Mouse (Mus musculus) cerebellum, adult (tissue): ENCODE measurements around the gene Cfap221.

Experiments used
- ATAC-seq: cut with Nextera tagmentation; 2 replicates; pipeline ENCODE4 v1.9.2; 2017; ENCODE audit warnings: mild to moderate bottlenecking, moderate library complexity, mixed read lengths; ENCODE audit not compliant: insufficient number of reproducible peaks, low FRiP score, low TSS enrichment

Gene Cfap221

DNA sequence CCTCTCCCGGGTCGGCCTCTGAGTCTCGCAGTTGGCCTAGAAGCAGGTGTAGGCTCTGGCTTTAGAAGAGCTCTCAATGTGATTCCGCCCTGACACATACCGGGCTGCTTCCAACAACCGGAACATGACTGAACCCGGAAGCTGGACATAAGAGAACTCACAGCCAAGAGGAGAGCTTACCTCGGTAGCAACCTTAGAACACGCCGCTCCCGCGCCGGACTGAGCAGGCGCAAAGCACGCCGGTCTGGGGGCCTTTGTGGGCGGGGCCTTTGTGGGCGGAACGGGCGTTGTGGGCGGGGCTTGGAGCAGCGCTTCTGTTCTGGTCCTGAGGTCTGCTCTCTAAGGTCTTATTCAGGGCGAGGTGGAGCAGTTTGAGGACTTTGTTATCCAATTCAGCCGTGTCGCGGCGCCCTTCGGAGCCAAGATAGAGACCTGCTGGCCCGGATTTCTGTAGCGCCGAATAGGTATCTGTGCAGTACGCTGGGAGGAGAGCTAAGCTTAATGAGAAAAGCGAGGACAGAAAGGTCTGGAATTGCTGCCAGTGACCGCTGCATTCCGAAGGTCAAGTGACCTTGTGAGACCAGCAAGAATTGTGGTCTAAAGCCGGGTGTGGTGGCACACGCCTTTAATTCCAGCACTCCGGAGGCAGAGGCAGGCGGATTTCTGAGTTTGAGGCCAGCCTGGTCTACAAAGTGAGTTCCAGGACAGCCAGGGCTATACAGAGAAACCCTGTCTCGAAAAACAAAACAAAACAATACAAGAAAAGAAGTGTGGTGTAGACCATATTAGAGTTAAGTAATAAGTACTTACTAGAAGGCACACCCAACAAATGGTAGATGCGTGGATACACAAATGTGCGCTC, 83.8 kb downstream of the Cfap221 start, which contains the start of gene Tmem177:
Tmem177 (minus strand) TSS at position 256 of the 862 bp plus-strand sequence.
- ATAC-seq, result peak; percentile 96

DNA sequence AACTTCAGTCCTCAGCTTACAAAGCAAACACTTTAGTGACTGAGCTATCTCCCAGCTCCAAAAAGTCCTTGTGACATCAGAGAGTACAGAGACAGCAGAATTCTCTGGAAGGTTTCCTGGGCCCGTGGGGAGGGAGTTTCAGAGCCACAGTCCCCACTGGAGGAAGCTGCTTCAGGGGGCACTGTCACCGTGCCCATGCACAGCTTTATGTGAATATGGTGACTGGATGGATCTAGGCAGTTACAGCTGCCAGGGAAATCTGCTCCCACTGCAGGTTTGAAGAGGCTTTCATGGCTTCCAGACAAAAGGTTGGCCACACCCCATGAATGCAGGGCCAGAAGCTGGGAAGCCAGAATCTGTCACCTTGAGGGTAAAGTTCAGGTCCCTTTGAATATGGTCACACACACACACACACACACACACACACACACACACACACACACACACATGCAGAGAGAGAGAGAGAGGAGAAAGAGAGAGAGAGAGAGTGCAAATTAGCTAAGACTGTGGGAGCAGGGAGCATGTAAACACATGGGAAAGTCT, 89.8 kb downstream of the Cfap221 start:
- ATAC-seq, result no peak

DNA sequence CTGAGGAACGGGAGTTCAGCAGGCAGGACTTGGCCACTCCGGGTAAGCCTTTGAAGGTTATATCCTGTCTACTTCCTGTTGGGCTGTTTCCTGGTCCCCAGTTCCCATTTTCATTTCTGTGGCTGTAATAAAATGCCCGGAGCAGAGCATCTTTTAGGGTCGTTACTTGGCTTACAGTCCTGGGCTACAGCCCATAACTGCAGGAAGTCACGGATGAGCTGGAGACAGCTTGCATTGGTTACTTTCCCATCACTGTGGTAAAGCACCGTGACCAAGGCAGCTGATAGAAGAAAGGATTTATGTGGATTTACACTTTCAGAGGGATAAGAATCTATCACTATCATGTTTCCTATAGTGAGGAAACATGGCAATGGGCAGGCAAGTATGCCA, 93.8 kb downstream of the Cfap221 start:
- ATAC-seq, result no peak

DNA sequence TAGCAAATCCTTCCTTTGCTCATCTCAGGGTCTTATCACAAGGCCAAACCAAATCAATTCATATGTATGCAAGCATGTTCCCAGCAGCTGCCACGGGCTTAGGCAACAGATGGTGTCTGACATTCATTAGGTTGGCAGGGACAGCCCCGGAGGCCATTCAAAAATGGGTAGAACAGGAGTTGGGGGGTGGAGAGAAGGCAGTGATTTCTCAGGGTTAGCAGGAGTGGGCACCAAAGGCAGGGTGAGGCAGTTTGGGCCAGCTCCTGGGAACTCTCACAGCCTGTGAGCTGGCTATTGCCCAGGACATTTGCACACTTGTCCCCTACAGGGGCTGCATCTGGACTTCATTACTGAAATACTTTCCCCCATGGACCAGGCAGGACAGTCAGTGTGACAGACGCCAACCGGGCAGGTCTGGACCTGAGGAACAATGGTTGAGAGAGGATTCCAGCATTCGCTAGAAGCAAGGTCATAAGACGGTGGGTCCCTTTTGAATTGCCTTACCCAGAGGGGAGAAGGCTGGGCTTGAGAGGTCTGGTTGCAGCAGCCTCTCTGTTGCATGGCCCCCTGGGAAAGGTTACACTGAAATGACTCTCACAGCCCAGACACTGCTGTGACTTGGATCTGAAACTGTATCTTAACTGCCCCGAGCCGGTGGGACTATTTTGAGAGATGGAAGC, 94.3 kb downstream of the Cfap221 start:
- ATAC-seq, result peak; percentile 59

DNA sequence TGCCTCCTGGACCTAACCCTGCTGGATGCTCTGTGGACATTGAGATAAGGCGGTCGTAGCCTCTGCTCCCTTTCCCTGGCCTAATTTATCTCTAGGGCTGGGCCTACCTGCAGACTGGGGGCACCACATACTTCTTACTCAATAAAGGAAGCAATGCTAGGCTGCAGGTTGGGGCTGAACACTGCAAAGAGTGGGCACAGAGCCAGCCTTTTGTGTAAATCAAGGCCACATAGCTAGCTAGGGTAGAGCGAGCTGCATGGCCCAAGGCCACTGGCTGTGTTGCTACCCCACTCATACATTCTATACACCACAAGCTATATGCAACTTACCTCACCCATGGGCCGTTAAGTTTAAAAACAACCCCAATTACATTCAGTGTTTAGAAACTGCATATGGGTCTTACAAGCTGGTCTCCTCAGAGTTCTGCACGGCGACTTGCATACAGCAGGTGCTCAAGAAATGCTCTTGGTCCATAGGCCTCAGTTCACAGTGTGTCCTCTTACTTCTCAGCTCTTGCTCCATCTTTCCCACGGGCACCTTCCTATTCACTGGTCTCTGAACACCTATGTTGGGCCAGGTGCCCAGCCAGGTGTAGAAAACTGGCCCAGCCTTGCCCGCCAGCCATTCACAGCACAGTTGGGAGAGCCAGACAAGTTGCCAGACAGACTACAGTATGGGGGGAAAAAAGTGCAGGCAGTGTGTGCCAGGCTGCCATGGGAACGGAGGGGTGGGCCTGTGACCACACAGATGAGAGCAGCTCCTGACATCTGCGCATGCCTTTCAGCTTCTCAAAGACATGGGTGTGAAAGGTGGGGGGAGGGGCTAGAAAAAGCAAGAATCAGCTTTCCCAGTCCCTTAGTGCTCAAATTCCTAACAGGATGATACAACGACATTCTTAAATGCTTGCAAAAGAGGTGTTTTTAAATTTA, 97.6 kb downstream of the Cfap221 start:
- ATAC-seq, result no peak

DNA sequence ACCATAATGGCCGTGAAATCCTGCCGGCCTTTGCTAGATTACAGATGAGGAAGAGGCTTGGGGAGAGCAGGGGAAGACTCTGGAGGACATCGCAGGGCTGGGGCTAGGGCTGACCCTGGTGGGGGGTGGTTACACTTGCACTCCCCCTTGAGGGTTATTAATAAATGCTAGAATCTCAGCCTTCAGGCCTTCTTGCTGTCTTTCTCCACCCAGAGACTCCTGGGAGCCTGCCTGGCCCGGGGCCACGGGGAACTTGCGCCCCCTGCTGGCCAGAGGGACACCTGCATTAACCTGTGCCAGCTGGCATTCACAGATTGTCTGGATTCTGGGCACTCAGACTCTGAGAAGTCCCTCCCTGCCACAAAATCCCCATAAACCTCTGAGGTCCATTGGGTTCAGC, 102.1 kb downstream of the Cfap221 start:
- ATAC-seq, result 0 out of 2 replicates have a peak, but pooled peaks have one; percentile 23

DNA sequence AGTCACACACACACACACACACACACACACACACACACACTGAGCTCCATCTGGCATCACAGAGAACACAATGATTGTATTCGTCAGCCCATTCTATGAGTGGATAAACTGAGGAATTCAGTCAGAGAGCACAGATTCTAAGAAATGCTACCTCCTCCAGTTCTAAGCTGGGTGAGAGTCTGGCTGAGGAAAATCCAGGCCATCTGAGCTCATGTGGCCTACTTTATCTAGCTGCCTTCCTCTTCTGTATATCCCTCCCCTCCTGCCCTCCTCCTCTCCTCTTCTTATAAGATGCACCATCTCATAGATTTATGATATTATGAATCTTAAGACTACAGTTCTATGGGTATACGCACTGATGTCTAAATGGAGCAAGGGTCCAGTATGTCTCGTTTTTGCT, 103.4 kb downstream of the Cfap221 start:
- no peak for ATAC-seq

DNA sequence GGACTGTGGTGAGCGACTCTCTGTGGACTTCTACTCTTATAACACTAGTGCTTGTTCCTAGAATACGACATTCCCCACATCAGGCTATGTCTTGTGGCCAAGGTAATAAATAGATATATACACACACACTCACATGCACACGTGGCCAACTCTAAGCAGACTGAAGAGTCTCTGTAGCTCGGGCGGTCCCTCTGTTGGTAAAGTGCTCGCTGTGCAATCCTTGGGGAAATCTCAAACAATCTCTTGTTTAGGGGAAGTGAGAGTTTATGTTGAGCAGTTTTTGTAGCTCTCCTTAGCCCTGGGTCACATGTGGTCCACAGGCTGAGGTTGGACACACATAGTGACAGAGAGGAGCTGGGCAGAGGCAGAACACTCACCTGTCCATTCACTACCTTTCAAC, 104.1 kb downstream of the Cfap221 start:
- ATAC-seq, result no peak

DNA sequence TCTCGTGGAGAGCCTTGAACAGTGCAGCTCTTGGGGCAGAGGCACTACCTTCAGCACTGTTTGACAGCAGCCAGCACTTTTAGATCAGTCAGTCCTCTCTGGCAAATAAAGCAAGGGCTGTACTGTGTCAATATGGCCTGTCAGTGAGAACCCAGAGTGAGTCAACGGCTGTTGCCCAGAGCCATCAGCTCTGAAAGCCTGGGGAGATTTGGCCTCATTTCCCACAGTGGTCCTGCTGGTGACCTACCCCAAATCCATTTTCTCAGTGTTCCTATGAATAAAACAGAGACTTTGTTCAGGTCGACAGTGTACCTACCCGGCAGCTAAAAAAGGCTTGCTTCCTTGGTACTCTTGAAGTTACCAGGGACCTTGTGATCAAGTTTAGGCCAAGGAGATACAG, 105.2 kb downstream of the Cfap221 start:
- ATAC-seq, result peak; percentile 17; the same call in 1 of the 2 replicates

DNA sequence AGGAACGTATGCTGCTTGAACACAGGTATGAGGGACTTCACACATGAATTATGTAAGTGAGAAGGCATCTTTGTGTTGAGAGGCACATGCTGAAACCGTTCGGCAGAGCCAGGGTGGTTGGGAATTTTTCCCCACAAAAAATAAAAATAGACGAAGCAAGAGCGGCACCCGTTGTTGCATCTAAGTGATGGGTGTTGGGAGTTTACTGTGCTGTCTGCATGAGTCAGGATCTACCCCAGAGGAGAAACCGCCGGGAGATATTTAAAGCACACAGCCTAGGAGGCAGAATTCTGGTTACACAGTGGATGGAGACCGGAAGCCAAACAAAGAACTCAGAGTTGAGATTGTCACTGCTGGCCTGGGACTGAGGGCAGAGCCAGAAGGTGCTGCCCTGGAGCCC, 105.9 kb downstream of the Cfap221 start:
- ATAC-seq, result no peak

DNA sequence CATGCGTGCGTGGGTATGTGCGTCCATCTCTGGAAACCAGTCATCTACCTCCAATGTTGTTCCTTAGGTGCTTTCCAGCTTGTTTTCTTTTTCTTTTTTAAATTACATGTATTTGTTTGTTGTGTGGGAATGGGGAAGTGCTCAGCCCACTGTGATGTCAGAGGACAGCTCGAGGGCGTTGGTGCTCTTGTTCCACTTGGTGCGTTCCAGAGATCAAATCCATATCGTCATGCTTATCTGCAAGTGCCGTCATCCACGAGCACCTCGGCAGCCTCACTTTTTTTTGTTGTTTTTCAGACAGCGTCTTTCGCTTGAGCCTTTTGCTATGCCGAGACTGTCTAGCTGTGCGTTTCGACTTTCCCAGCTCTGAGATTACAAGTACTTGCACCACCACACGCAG, 107.7 kb downstream of the Cfap221 start:
- no peak for ATAC-seq

DNA sequence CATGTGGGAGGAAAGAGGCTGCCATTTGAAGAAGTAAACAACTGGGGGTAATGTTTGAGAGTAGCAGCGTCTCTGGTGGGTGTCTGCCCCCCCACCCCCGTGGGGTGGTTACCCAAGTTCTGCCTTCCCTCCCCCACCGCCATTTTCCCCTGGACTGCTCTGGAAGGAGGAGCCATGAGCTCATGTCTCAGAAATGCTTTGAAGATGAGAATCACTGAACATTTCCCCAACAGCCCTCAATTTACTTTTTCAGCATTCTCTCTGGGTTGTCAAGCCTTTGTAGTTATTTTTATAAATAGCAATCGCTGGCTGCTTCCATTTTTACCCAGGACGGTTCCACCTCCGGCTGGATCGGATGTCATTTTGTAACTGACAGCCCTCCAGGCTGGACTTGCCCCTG, 110.7 kb downstream of the Cfap221 start:
- no peak for ATAC-seq

DNA sequence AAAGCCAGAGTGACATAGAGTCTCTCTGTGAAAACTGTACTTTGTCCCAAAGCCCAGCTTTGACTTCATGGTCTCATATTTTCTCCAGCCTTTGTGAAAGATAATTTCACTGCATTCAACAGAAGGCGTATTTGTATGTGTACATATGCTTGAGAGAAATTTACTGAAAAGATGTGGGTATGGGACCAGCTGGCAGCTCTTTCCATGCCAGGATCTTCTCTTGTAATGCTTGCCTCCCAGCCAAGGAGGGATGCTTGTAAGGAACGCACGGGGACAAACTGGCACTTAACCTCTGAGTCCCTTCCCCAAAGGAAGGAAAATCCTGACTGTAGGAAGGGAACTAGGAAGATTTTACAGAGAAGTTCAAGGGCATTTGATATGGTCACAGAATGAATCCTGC, 112.8 kb downstream of the Cfap221 start:
- no peak for ATAC-seq

DNA sequence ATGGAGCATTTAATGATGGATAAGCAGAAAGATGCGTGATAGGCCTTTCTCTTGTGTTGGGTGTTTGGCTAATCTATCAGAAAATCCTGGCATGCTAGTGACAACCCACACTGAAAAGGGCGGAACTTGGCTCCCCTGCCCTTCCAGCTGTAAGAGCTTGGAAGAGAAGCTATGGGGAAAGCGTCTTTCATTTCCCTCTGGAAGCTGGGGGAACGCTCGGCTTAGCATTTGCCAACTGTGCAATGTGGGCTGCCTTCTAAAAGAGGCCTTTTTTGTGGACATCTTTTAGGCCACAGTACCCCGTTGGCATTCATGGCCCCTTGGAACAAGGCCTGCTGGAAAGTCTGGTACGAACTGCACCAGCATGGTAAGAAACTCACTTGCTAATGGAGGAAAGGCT, 118.1 kb downstream of the Cfap221 start:
- ATAC-seq, result 0 out of 2 replicates have a peak, but pooled peaks have one; percentile 26

DNA sequence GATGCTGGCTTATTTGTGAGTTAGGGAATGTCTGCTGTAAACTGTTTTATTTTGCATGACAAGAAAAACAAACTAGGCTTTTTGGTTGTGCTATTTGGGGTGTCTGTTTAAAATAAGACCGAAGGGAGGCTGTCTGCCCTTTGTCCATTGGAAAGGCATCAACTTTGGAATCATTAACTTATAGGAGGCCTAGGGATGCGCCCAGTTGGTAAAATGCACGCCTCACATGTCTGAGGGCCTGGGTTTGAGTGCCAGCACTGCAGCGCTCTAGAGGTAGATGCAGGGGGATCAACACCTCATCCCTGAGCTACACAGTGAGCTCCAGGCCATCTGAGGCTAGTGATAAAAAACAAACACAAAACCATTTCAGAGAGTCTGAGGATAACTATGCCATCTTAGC, 119.6 kb downstream of the Cfap221 start:
- ATAC-seq, result no peak
